Mouse (Mus musculus) embryo, embryonic 11.5 days (tissue): ENCODE data around the gene Slc25a35.
"Not testable (repeated sequence)": the region's sequence is repeated elsewhere in the genome, so short reads cannot be mapped to it uniquely, and the experiment has no call there.

Source experiments
- DNase-seq: peaks from one replicate; pipeline ENCODE4 v3.0.0-alpha.2; 2012; ENCODE audit warnings: low read depth, low spot score

Slc25a35 gene

GRCm38 (mm10) chr11:69006575-69006974, 38.6 kb downstream of the Slc25a35 start:
- DNase-seq, result not testable (repeated sequence)

GRCm38 (mm10) chr11:69008182-69009121, 40.5 kb downstream of the Slc25a35 start, which contains the start of gene Pfas:
TSS of gene Pfas (minus strand) at chr11:69008460.
- peak; percentile 90 for DNase-seq

GRCm38 (mm10) chr11:69009508-69009907, 41.6 kb downstream of the Slc25a35 start:
- no peak for DNase-seq

GRCm38 (mm10) chr11:69010400-69011323, 42.7 kb downstream of the Slc25a35 start:
- no peak for DNase-seq

GRCm38 (mm10) chr11:69011445-69011844, 43.5 kb downstream of the Slc25a35 start:
- not testable (repeated sequence) for DNase-seq

GRCm38 (mm10) chr11:69012071-69012601, 44.2 kb downstream of the Slc25a35 start:
- peak; percentile 73 for DNase-seq

- peak; percentile 92 for DNase-seq
These were observed 47.9 kb downstream of the Slc25a35 start, which contains the start of gene Ctc1 for GRCm38 (mm10) chr11:69015644-69016441. TSS of gene Ctc1 (plus strand) at chr11:69015911.

- no peak for DNase-seq
These were observed 48.8 kb downstream of the Slc25a35 start for GRCm38 (mm10) chr11:69016755-69017154.

- DNase-seq, result no peak
These were observed 52.8 kb downstream of the Slc25a35 start for GRCm38 (mm10) chr11:69020691-69021090.
